Mouse (Mus musculus) liver, embryonic 14.5 days (tissue): ENCODE results near the gene 2900011O08Rik. TPM values are rescaled to one million over a fixed set of nuclear protein-coding genes. Genes with fewer than 3 reads are reported as not detected.

Source experiments
- ATAC-seq: fragments of 200-750 bp; cut with Nextera tagmentation; 2 replicates; pipeline ENCODE4 v1.8.0; 2017; ENCODE audit warnings: moderate number of reproducible peaks, mild to moderate bottlenecking, moderate library complexity; ENCODE audit not compliant: insufficient read depth
- DNase-seq, 3 experiments: peaks; one replicate each; pipeline ENCODE4 v3.0.0-alpha.2; 2012 to 2013; ENCODE audit warnings: low read depth in 3 of 3, low spot score in 3 of 3
- H3K27ac ChIP-seq: fragments of 300-500 bp; sonication (generic); 2 replicates; pipeline ENCODE4 v1.5.1; 2014; ENCODE audit warnings: moderate library complexity, mild to moderate bottlenecking, control low read depth, inconsistent platforms
- H3K27me3 ChIP-seq: fragments of 300-500 bp; sonication (generic); 2 replicates; pipeline ENCODE4 v1.6.1; 2014; ENCODE audit warnings: mild to moderate bottlenecking, low read length, moderate library complexity; ENCODE audit not compliant: control insufficient read depth, insufficient read depth
- H3K36me3 ChIP-seq: fragments of 300-500 bp; sonication (generic); replicated peaks from 2 replicates; pipeline ENCODE4 v1.6.1; 2014; ENCODE audit warnings: low read depth; ENCODE audit not compliant: control insufficient read depth, insufficient read depth
- H3K4me1 ChIP-seq, 2 experiments: fragments of 200-500 bp in 1 of 2; fragments of 300-500 bp in 1 of 2; sonication (generic) in 1 of 2; replicated peaks; 2 replicates each; pipeline ENCODE4 v1.6.1; 2012 to 2014; ENCODE audit warnings: antibody characterized with exemption in 1 of 2, inconsistent platforms in 1 of 2, low read length in 1 of 2; ENCODE audit not compliant: control insufficient read depth in 2 of 2, insufficient read depth in 2 of 2
- H3K4me2 ChIP-seq: fragments of 300-500 bp; sonication (generic); 2 replicates; pipeline ENCODE4 v1.6.1; 2014; ENCODE audit warnings: low read depth, mild to moderate bottlenecking, control low read depth, moderate library complexity
- H3K4me3 ChIP-seq, 2 experiments: fragments of 200-500 bp in 1 of 2; fragments of 300-500 bp in 1 of 2; sonication (generic) in 1 of 2; 2 replicates each; pipeline ENCODE4 v1.5.1; 2012 to 2014; ENCODE audit warnings: low read depth in 2 of 2, low read length in 2 of 2, mild to moderate bottlenecking in 2 of 2, control low read depth in 1 of 2, inconsistent platforms in 1 of 2, moderate library complexity in 1 of 2; ENCODE audit not compliant: insufficient read depth in 1 of 2
- H3K9ac ChIP-seq: fragments of 300-500 bp; sonication (generic); replicated peaks from 2 replicates; pipeline ENCODE4 v1.6.1; 2014; ENCODE audit warnings: mild to moderate bottlenecking, control low read depth, moderate library complexity
- H3K9me3 ChIP-seq: fragments of 300-500 bp; sonication (generic); 2 replicates; pipeline ENCODE4 v1.6.1; 2016; ENCODE audit warnings: low read length, mixed read lengths; ENCODE audit not compliant: control insufficient read depth
- CTCF ChIP-seq: IDR thresholded peaks from 2 replicates; pipeline ENCODE4 v1.5.1; 2016; ENCODE audit warnings: antibody characterized with exemption, low read depth, control low read depth
- EP300 ChIP-seq: IDR thresholded peaks from 2 replicates; pipeline ENCODE4 v1.6.1; 2016; ENCODE audit warnings: antibody characterized with exemption, low read depth
- WGBS: fragments of 180-500 bp; shearing (Covaris S2); extraction: QIAGEN DNeasy Blood & Tissue Kit; methylation state at CpG from one replicate; pipeline ENCODE4 v1.1.7; 2014; ENCODE audit not compliant: insufficient replicate concordance; 5-methylcytosine and 5-hydroxymethylcytosine counted together
- polyA plus RNA-seq, 2 experiments: library from polyadenylated mRNA; depleted of rRNA in 1 of 2; stranded (reverse) in 1 of 2; unstranded in 1 of 2; fragments of >200 nt; fragmentation: Nextera tagmentation in 1 of 2; extraction: Ambion mirVana in 1 of 2; gene quantifications; 2 replicates each; pipeline versions ENCODE4 v1.2.1 to v1.2.3; 2012 to 2014

Gene 2900011O08Rik
- polyA plus RNA-seq, 2 experiments: 0.08 to 0.11 TPM

GRCm38 (mm10) chr16:14017306-14017705 is 30.9 kb downstream of the 2900011O08Rik start:
- ATAC-seq (no peak), DNase-seq (no peak)
- no peak overlapping the region for H3K4me3 ChIP-seq
- 64% methylated on average over 8 of the region's 8 CpGs for WGBS
- H3K36me3 ChIP-seq: no peaks in the 10 kb centered on the region
- no peak for TF ChIP-seq CTCF
- TF ChIP-seq EP300: no peak
- no peak overlapping the region for H3K27ac ChIP-seq
- H3K9ac ChIP-seq: no peak overlapping the region
- H3K4me1 ChIP-seq: no peaks in the 10 kb centered on the region
- H3K4me2 ChIP-seq: no peak overlapping the region
- H3K27me3 ChIP-seq: no peaks in the 10 kb centered on the region
- no peaks in the 10 kb centered on the region for H3K9me3 ChIP-seq

- no peak for TF ChIP-seq EP300
- no peak for TF ChIP-seq CTCF
- Histone ChIP-seq H3K4me1 (no peaks in the 10 kb centered on the region), H3K4me3 (no peak overlapping the region), H3K4me2 (no peak overlapping the region), H3K27me3 (no peaks in the 10 kb centered on the region), H3K27ac (no peak overlapping the region), H3K9me3 (no peaks in the 10 kb centered on the region), H3K36me3 (no peaks in the 10 kb centered on the region), H3K9ac (no peak overlapping the region)
- ATAC-seq (no peak), DNase-seq (no peak)
- WGBS: 39% methylated on average over 3 of the region's 3 CpGs
Observed at GRCm38 (mm10) chr16:14021166-14021822, 34.9 kb downstream of the 2900011O08Rik start.

GRCm38 (mm10) chr16:14025091-14025990 is 38.9 kb downstream of the 2900011O08Rik start:
- TF ChIP-seq CTCF (no peak), EP300 (no peak)
- no peaks in the 10 kb centered on the region for H3K9me3 ChIP-seq
- H3K36me3 ChIP-seq: no peaks in the 10 kb centered on the region
- no peak overlapping the region for H3K9ac ChIP-seq
- DNase-seq (no peak), ATAC-seq (no peak)
- no peak overlapping the region for H3K4me3 ChIP-seq
- H3K4me1 ChIP-seq: no peaks in the 10 kb centered on the region
- WGBS: 50% methylated on average over 2 of the region's 2 CpGs
- no peak overlapping the region for H3K27ac ChIP-seq
- H3K27me3 ChIP-seq: no peaks in the 10 kb centered on the region
- no peak overlapping the region for H3K4me2 ChIP-seq

- H3K4me3 ChIP-seq: no peak overlapping the region
- no peaks in the 10 kb centered on the region for H3K27me3 ChIP-seq
- no peaks in the 10 kb centered on the region for H3K36me3 ChIP-seq
- TF ChIP-seq EP300 (no peak), CTCF (no peak)
- H3K9ac ChIP-seq: no peak overlapping the region
- H3K4me2 ChIP-seq: no peak overlapping the region
- no peak overlapping the region for H3K27ac ChIP-seq
- H3K9me3 ChIP-seq: no peaks in the 10 kb centered on the region
- ATAC-seq (no peak), DNase-seq (no peak)
- H3K4me1 ChIP-seq: no peaks in the 10 kb centered on the region
- WGBS: 17% methylated on average over 2 of the region's 2 CpGs
Observed at GRCm38 (mm10) chr16:14029072-14029471, 42.7 kb downstream of the 2900011O08Rik start.

GRCm38 (mm10) chr16:14029851-14030250 is 43.4 kb downstream of the 2900011O08Rik start:
- no peaks in the 10 kb centered on the region for H3K4me1 ChIP-seq
- ATAC-seq (no peak), DNase-seq (no peak)
- H3K9ac ChIP-seq: no peak overlapping the region
- TF ChIP-seq CTCF (no peak), EP300 (no peak)
- no peak overlapping the region for H3K4me2 ChIP-seq
- H3K27me3 ChIP-seq: no peaks in the 10 kb centered on the region
- H3K9me3 ChIP-seq: no peaks in the 10 kb centered on the region
- no peaks in the 10 kb centered on the region for H3K36me3 ChIP-seq
- 50% methylated on average over 2 of the region's 2 CpGs for WGBS
- H3K4me3 ChIP-seq: no peak overlapping the region
- no peak overlapping the region for H3K27ac ChIP-seq
